Mouse (Mus musculus): ENCODE measurements around the gene Itm2c. TPM values are rescaled to one million over a fixed set of nuclear protein-coding genes. Genes with fewer than 3 reads are reported as not detected.

The Itm2c gene
- 10 to 100 TPM; 16.5 to 19.5 TPM for total RNA-seq (2023)

DNA sequence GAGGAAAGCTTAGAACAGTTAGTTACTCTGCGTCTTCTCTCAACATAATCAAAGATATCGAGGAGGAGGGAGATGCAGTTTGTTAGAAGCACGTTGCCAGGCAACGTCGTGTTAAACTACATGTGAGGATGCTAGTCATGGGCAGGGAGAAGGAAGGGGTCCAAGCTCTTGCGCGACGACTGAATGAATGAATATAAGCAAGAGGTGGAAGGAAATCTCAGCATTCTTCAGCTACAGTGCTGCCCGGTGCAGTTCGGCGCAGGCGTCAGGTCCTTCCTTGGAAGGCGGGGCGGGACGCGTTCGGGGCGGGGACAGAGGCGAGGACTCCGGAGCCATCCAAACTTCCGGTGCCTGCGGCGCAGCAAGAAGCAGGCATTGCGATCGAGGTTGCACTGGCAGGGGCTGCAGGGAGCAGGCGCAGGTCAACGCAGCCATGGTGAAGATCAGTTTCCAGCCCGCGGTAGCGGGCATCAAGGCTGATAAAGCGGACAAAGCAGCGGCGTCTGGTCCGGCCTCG lies at the start of gene Itm2c:
Gene Itm2c (plus strand): TSS at position 51 of the 517 bp plus-strand sequence.

DNA sequence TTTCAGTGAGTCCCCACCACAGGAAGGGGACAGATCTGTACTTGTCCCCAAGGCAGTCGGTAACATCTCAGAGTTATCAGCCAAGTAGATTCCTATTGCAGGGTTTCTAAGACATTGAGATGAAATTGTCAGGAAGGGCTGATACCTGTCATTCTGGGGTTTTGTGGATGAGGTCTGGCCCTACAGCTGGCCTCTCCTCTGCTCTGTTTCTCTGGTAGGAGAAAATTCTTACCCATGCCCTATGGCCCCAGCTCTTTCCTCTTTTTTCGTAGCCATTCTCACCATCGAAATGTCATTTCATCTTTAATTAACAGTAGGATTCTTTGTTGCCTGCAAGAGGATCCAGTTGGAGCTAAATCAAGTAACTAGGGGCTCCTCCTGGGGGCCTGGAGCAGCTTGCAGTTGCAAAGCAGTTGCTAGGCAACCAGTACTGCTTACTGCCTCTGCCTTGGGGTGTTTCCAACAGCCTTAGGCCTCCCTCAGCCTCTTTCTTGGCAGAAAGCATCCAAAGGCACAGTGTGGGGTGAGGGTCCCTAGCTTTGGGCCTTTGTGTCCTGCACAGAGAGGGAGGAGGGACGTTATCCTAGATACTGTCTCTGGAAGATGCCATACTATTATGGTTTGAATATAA lies 34.1 kb downstream of the Itm2c start, which contains the start of gene 4933407L21Rik:
Gene 4933407L21Rik (plus strand): TSS at position 427 of the 631 bp plus-strand sequence.

Other genes with a start within 250 kb of the Itm2c start
- gene Sp100, start 244.3 kb upstream of the Itm2c start, total RNA-seq (2023) = 100 to 1,000 TPM; 500 to 549 TPM
- gene A630001G21Rik, start 115.6 kb upstream of the Itm2c start, total RNA-seq (2023) = 100 to 1,000 TPM; 144 to 159 TPM
- 100 to 1,000 TPM; 104 to 127 TPM for gene Cab39, start 100.8 kb upstream of the Itm2c start, total RNA-seq (2023)
- gene 4933407L21Rik, start 34.2 kb downstream of the Itm2c start, total RNA-seq (2023) = not detected
- 1 to 10 TPM; 1.9 to 3.1 TPM for gene Gpr55, start 66.7 kb downstream of the Itm2c start, total RNA-seq (2023)
- not detected for gene Spata3, start 122.5 kb downstream of the Itm2c start, total RNA-seq (2023)
- not detected for gene 2810459M11Rik, start 151.6 kb downstream of the Itm2c start, total RNA-seq (2023)
- gene Psmd1, start 170.1 kb downstream of the Itm2c start, total RNA-seq (2023) = 10 to 100 TPM; 53.0 to 63.3 TPM
- gene Htr2b, start 217.7 kb downstream of the Itm2c start, total RNA-seq (2023) = not detected
- not detected for gene Gm21972, start 239.4 kb downstream of the Itm2c start, total RNA-seq (2023)